Mouse (Mus musculus) megakaryocyte progenitor cell, adult 5-6 weeks (primary cell): ENCODE results near the gene Naa30. TPM values are rescaled to one million over a fixed set of nuclear protein-coding genes. Genes with fewer than 3 reads are reported as not detected.
A peak's percentile ranks its signal among the peaks of the same experiment; 100 is the strongest.
"Not testable (repeated sequence)": the region's sequence is repeated elsewhere in the genome, so short reads cannot be mapped to it uniquely, and the experiment has no call there.

Source experiments
- ATAC-seq: replicated peaks from 2 replicates; pipeline ENCODE4 v1.8.0; 2016; ENCODE audit warnings: mild to moderate bottlenecking, moderate TSS enrichment, inconsistent platforms; ENCODE audit not compliant: poor library complexity
- total RNA-seq, 2 experiments: library from RNA; stranded (forward) in 1 of 2; stranded (reverse) in 1 of 2; fragments of 157-497, 149-512 nt in 1 of 2; fragments of 200-1000 nt in 1 of 2; gene quantifications; 2 replicates each; pipeline versions ENCODE4 v1.2.3 to v1.2.4; 2015 to 2017

The Naa30 gene
- 21.6 and 21.8 TPM in 2 replicates for total RNA-seq (2015)
- total RNA-seq (2017), result 26.8 and 29.1 TPM in 2 replicates

- ATAC-seq, result peak; percentile 97
Observed at GRCm38 (mm10) chr14:49171867-49172581, at the start of gene Naa30. TSS of gene Naa30 (plus strand) at chr14:49172226.

GRCm38 (mm10) chr14:49127162-49127779 lies 44.8 kb upstream of the Naa30 start:
- ATAC-seq, result no peak

GRCm38 (mm10) chr14:49128544-49129263 lies 43.3 kb upstream of the Naa30 start:
- no peak for ATAC-seq

GRCm38 (mm10) chr14:49132391-49132790 lies 39.6 kb upstream of the Naa30 start:
- no peak for ATAC-seq

- no peak for ATAC-seq
Observed at GRCm38 (mm10) chr14:49138171-49138570, 33.9 kb upstream of the Naa30 start.

GRCm38 (mm10) chr14:49140756-49141155 lies 31.3 kb upstream of the Naa30 start:
- ATAC-seq, result peak; percentile 37; the same call in 1 of the 2 replicates

- ATAC-seq, result peak; percentile 97
Observed at GRCm38 (mm10) chr14:49153801-49154200, 18.2 kb upstream of the Naa30 start.

GRCm38 (mm10) chr14:49155572-49155971 lies 16.5 kb upstream of the Naa30 start:
- ATAC-seq, result no peak

GRCm38 (mm10) chr14:49158143-49158925 lies 13.7 kb upstream of the Naa30 start:
- ATAC-seq, result no peak

GRCm38 (mm10) chr14:49171286-49171685 lies 740 bp upstream of the Naa30 start:
- no peak; the same call in 1 of the 2 replicates for ATAC-seq

GRCm38 (mm10) chr14:49172582-49172988 lies 559 bp downstream of the Naa30 start:
- ATAC-seq, result peak; percentile 45

GRCm38 (mm10) chr14:49173290-49174135 lies 1.5 kb downstream of the Naa30 start:
- ATAC-seq, result no peak

GRCm38 (mm10) chr14:49179736-49180135 lies 7.7 kb downstream of the Naa30 start:
- peak; percentile 50; the same call in 1 of the 2 replicates for ATAC-seq

- ATAC-seq, result no peak
Observed at GRCm38 (mm10) chr14:49186270-49186669, 14.2 kb downstream of the Naa30 start.

- no peak for ATAC-seq
Observed at GRCm38 (mm10) chr14:49197031-49197527, 25.1 kb downstream of the Naa30 start.

- ATAC-seq, result no peak
Observed at GRCm38 (mm10) chr14:49201073-49201778, 29.2 kb downstream of the Naa30 start.

- not testable (repeated sequence) for ATAC-seq
Observed at GRCm38 (mm10) chr14:49210215-49210614, 38.2 kb downstream of the Naa30 start.

GRCm38 (mm10) chr14:49218677-49219076 lies 46.7 kb downstream of the Naa30 start:
- no peak for ATAC-seq

GRCm38 (mm10) chr14:49219466-49220022 lies 47.5 kb downstream of the Naa30 start:
- not testable (repeated sequence) for ATAC-seq
